Mouse (Mus musculus): Measurements from ENCODE around the gene Rrp7a.
A peak's percentile ranks its signal among the peaks of the same experiment; 100 is the strongest.

Rrp7a gene

DNA sequence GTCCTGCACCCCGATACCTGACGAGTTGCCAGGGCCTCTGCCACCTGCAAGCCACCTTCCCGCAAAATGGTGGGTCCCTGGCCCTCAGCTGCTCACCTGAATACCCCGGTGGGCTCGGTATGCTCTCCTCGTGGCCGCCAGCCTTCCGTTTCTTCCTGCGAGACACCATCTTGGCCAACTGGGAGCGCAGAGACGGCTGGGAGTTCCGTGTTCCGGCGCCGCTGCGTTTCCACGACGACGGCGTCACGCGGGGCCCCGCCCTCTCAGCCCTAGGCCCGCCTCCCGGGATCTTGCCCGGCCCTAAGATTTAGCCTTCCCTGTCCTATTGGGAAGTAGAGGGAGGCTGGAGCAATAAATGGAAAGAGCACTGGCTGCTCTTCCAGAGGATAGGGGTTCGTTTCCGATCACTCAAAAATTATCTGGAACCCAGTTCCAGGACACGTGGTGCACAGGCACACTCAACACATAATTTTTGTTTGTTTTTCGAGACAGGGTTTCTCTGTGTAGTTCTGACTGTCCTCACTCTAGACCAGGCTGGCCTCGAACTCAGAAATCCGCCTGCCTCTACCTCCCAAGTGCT, at the start of gene Rrp7a:
Gene Rrp7a (minus strand): TSS at position 236 of the 580 bp plus-strand sequence.
- DNase-seq = peak; percentile 94 to 95

DNA sequence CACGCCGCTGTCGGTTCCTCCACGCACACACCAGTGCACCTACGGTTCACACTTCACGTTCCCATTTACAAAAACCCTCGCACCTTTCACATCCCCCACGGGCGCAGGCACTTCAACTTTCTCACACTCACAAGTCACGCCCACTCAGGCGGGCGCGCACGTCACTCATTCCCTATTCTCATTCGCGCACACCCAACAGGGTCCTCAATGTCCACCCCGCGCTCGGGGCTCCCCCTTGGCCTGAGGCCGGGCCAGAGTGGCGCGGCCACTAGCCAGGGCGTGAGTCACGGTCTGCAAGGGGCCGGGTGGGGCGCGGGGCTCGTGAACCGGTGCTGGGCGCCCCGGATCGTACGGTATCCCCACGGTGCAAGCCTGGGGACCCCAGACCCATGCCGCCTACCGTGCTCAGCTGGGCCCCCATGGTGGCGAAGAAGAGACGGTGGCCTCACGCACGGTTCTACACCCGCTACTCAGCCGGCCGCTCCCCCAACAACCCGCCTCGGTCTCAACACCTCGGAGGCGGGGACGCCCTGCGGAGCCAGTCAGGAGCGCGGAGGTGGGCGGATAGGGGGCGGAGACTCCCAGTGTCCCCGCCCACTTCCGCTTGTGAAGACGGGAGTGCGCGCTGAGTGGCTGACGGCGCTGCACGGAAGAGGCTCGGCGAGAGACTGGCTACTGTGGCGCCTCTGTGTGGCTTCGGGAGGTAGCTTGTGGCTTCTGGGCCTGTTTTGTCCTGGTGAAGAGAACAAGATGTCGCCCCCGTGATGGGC, 49.3 kb upstream of the Rrp7a start:
- DNase-seq = peak; percentile 97 to 99

DNA sequence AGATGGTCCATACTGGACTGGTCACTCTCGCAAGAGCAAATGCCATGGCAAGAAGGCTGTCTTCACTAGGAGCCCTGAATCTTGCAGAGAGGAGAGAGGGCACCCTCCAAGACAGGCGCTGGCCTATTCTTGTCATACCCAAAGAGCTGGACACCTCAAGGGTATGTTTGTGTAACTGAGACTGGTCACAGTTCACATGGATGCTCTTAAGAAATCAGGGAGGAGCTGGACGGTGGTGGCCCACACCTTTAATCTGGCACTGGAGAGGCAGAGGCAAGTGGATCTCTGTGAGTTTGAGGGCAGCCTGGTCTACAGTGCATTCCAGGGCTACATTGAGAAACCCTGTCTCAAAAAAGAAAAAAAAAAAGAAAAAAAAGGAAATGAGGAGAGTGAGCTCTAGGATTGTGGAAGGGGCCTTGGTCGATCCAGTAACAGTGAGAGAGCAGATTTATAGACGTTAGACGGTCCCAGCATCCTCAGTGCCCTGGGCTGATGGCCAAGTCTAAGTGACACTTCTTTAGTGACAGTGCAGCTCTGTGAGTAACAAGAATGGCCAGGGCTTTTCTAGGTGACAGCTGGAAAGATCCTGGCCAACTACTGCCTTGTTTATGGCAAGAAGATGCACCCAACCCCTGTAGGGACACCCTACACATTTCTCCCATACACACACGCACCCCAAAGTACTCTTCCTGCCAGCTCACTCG, 48.5 kb upstream of the Rrp7a start:
- DNase-seq = peak in 1 of 2 experiments; percentile 52

DNA sequence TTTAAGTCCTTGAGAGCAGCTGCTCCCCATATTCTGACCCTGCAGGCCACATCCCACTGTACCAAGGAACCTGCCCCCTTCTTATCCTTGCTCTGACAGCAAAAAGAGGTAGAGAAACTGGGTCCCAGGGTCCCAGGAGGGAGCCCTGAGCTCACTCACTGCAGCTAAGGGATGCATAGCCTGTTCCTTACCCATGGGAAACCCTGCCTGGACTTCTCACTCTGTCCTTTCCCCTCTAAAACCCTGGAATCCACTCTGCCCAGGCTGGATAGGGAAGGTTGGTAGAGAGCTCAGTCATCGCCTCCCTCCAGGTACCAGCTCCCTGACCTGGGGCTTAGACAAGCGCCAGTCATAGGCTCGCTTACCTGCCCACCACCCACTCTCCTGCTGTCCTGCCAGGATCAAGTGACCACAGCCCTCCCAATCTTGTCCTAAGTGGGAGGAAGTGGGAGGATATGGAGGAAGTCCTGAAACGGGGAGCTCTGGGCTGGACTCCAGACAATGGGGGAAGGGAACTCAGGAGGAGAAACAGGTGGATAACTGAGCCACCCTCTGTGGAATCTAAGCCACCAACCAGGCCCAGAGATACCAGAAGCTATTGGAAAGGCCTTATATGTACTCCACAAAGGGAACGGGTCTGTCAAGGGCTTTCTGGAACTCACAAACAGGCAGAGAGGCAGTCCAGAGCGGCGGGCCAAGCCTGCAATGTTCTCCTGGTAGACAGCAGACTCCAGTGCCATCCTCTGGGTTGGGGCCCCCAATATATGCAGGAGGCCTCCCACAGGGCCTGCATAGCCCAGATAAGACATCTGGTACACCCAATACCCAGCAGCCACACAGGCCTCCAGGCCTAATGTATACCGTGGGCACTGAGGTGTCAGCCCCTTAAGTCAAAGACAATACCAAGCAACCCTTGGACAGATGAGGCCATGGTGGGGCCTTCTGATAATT, 47.4 kb upstream of the Rrp7a start:
- peak; percentile 51 to 57 for DNase-seq

DNA sequence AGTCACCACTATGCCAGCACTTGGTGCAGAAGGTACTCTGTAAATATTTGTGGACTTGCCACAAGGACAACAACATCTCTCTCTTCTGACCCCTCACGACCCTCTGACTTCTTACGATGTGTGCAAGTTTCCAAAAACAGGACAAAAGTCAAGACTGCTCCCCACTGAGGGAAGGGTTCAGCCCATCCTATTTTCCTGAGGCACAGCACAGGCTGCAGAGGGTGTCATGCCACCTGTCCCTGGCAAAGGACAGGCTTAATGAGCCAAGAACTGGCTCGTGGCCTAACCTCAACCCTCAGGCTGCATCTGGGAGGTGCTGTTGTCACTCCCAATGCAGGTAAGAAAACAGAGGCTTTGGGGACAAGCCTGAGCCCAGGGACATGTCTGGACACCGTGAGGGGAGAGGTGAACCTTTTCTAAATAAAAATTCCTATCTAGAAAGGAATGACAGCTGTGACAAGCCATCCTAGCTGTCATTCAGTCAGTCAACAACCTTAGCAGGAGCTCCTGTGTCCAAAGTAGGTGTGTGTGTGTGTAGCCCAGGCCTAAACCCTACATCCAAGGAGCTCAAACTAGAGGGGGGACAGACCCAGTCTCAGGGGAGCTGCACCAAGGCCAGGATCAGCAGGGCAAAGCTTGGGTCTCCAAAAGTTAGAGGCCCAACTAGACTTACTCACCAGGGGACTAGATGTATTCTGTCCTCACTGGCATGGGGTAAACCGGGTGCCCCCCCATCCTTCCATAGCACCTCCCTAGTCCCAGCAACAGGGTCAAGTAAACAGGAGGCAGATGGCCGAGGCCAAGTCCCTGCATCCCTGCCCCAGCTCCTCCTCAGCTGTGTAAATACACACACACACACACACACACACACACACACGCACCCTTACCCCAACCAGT, 46.5 kb upstream of the Rrp7a start:
- no peak for DNase-seq

DNA sequence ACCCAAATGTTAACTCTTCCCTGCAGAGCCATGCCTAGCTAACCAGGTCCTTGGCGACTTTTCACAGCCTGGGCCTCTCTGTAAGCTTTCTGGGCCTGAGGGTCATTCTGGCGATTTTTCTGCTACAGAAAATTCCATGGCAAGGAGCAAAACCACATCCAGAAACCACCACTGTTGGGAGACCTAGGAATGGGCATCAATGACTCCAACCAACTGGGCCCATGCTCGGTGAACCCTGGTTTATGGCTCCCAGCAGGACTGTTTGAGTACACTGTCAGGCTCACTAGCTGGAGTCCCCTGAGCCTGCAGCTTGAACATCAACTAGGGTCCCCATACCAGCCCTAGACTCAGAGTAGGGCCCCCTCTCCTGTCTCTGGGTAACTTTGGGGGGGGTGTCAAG, 45.7 kb upstream of the Rrp7a start:
- no peak for DNase-seq

DNA sequence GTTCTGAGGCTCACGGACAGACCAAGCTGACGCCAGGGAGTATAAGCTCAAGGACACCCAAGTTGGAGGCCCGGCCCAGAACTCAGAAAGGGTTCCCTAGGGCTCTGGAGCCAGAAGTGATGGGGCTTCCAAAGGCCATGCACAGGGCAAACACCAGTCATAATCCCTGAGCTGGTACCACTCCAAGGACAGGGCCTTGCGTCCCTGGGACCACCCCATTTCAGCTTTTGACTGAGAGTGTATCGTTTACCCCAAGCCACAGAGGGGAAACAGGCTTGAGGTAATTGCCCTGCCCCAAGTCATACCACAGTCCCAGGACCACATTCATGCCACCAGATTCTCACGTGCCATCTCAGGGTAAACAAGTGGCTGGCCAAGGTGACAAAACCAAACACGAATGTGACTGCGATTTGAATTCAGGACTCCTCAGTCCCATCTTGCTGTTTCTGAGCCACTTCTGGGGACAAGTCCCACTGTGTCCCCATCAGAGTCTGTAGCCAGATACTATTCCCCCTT, 45.0 kb upstream of the Rrp7a start:
- no peak for DNase-seq

DNA sequence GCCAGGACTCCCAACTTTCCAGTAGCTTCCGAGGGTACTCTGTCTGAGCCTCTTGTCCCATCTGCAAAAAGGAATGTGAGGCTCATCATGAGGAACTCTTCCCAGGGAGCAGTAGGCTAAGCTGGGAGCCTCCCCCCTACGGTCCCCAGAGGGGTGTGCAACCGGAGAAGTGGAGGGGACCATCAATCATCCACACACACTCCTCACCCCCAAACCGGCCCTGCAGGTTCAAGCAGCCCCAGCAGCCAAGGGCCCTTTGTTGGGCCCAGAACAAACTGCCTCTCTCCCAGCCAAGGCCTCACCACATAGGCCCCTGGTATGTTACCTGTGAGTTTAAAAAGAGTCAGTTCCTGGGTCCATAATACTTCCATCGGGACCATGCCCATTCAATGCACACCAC, 44.5 kb upstream of the Rrp7a start:
- DNase-seq = peak; percentile 44 to 68

DNA sequence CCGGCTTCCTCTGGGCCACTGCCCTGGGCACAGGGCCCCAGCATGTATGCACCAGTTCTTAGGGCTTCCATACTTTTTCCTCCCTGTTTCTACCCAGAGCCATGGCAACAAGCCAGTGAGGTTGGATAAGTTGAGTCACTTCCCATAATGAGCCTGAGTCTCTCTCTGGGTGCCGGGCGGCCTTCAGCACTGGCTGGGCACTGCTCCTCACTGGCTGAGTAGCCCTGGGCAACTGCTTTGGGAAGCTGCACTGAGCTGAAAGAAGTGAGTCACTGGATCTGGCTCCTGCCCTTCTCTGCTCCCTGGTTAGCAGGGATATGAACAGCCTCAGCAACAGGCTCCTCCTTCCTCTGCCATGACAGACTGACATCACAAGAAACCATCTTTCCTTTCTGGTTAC, 44.0 kb upstream of the Rrp7a start:
- peak in 1 of 2 experiments; percentile 38 for DNase-seq

DNA sequence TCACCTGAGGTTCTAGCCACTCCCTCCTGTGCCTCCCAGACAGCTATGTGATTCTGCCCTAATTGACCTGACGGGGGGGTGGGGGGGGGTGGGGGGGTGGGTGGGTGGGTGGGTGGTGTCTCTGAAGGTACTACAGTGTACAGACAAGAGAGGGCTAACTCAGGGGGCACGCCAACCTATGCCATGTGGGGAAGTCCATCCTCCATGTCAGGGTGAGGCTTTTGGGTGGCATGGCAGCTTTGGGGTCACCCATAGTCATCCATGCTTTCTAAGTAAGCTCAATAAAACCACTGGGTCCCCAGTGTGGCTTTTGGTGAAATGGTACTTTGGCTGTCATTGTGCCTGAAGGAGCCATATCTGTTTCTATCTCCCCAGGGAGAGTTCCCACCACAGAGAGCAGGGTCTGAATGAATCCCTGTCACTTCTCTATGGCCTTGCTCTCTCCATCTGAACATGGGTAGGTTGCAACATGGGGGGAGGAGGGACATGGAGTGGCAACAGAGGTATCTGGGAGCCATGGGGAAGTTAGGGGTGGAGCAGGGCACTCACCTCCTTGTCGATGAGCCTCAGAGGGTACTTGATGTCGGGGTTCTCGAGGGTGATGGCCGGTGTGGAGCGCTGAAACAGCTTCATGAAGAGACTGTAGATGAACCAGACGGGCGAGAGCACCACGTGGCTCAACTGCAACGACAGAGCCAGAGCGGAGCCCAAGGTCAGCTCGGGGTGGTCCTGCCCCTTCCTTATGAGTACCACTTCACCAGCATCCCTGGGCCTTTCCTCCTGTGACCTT, 43.1 kb upstream of the Rrp7a start:
- DNase-seq = no peak

DNA sequence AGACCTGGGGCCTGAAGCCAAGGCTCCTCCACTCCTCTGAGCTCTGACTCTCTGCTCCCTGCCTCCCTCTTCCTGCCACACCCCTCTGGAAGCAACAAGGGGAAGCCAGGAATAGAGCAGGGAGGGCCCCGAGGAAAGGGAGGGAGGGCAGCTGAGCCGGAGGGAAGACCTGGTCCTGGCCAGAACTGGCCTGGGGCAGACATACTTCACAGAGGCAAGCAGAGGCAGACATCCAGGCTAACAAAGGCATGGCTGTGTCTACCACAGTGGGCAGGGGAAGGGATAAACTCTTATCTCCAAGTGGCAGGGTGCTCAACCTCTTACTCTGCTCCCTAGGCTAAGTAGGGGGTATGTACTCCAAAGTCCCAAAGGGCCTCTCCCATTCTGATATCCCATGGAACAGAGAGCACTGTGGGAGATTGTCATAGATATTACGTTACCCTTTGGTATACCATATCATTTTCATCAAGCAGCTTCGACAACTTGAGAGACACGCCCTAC, 42.4 kb upstream of the Rrp7a start:
- peak; percentile 75 to 84 for DNase-seq

DNA sequence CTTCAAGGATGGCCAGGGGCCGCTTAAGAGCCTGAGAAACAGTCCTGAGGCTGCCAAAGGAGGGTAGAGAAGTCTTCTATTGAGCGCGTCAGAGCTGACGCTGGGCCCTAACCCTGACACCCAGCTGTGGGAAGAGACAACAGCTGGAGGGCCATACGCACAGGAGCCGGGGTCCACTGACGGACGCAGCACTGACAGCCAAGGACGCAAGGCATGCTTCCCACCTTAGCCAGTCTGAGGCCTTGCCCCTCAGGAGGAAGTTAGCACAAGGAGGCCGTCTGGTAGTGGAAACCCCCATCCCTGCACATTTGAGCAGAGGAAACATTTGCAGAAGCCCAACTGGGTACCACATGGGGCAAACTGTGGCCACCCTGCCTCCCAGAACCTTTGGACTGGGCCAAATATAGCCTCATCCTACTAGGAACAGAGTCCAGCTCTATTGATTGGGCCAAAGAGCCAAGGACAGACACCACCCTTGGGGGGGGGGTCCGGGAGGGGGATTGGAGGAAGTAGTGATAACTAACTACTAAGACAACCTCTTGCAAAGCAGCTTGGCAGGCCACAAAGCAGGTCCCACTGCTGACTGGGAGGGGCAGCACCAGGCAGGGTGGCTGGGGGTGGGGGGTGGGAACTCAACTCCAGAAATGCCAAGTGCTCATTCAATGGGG, 40.4 kb upstream of the Rrp7a start:
- no peak for DNase-seq

DNA sequence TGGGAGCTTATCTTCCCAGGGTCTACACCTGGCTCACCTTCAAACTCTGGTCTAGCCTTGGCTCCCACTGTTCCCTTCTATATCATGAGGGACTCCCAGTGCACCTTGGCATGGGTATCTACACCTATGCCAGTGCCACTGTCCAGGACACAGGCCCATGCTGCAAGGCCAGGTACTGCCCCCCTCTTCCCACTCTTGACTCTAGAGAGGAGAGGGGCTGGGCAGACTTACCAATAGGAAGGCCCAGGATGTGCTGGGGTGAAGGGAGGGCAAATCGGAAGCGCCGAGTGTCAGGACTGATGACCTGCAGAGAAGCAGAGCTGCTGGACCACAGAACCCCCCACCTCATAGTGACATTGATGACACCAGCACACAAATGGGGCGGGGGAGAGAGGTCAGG, 39.4 kb upstream of the Rrp7a start:
- no peak for DNase-seq

DNA sequence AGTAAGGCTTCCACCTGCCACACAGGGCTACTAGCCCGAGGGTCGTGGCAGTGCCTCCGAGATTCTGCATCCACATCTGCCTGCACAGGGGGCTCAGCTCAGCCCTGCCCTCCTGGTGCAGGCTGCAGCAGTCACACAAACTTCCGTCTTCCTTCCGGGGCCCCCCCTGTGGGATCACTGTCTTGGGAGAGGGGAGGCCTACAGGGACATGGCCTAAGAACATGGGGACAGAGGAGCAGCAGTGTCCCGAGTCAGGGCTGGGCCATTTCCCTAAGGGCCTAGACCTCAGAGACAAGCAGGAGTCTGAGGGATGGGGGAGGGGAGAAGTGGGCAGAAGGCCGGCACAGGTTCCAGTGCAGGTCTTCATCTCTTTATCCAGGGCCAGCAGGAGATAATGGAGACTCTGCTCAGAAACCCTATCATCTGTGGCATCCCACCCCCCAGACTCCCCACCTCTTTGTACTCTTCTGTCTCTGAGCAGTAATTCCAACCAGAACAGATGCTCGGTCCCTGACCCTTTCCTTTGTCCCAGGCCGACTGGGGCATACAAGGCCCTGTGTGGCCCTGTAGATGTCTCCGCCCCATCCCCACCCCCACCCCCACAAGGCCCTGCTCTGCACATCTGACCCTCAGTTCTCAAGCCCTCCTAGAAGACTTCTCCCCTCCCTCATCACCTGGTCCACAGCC, 38.6 kb upstream of the Rrp7a start:
- DNase-seq = no peak

DNA sequence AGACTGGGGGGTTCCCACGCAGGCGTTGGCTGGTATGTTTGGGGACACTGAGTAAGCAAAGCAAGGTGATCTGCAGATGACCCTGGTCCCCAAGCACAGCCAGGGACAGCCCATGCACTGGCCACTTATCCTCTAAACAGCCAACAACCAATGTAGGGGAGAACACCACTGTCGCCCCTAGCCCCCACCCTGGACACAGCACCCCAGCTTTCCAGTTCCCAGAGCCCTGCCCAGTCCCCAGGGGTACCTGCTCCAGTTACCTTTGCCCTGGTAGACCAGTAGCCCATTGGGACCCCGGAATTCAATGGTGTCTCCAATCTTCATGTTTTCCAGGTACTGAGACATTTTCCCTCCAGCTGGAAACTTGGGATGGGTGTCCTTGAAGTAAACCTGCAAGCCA, 38.0 kb upstream of the Rrp7a start:
- DNase-seq = no peak

DNA sequence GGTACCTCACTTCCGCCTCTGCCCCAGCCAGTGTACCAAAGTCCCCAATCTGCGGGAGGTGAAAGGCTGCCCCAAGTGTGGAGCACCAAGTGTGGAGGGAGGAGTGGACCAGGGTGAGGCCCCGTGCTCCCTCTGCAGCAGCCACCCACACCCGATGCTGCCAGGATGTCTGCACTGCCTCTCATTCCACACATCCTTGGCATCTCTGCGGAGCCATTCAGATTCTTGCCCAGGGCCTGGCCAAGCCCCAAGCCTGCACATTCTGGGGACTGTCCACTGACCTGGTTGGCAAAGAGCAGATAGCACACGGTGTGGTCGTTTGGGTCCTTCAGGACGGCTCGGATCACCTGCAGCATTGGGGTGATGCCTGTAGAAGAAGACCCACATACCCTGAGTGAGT, 37.2 kb upstream of the Rrp7a start:
- no peak for DNase-seq

DNA sequence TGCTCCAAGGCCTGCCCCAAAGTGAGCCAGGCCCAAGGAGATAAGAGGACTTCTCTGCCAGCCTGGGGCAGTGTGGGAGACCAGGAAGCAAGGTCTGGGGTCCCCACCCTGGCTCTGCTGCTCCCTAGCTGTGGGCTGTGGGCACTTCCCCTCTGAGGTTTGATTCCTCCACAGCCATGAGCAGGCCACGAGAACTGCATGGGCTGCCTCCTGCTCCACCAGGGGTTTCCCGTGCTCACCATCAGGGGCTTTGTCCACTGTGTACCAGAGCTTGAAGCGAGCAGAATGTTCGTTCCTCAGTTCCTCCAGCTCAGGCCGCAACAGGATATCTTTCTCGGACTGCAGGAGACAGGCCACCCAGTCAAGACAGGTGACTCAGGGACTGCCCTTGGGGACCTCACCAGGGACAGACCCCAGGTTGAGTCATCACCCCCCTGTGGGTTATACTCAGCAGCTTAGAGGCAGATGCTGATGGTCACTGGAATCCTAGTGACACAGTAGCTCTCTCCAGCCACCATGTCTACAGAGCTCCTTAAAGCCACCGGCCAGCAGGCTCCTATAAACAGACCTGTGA, 36.1 kb upstream of the Rrp7a start:
- DNase-seq = no peak

DNA sequence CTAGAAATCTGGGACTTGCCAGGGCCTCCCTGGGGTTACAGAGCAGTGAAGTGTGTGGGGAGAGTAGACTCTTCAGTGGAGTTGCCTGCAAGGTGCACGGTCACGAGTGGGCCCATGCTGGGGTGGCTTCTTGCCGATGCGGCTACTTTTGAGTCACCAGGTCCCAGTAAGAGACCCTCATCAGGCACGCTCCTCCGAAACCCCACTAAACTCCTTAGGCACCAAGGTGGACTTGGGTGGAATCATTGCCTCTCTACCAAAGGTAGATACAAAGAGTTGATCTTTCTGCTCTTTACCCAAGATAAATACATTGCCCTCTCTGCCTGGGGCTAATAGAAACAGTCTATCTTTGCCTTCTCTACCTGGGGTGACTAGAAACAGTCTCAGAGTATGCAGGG, 35.1 kb upstream of the Rrp7a start:
- DNase-seq = no peak

Measured in lung, postnatal 4 days (tissue).